Mouse (Mus musculus) limb, embryonic 13.5 days (tissue): ENCODE measurements at regions not wholly inside any gene's neighbourhood (a gene's known extent, or its start where the extent isn't known, plus 50 kb on each side); places are given as distances from the start of the nearest gene placed in this dataset.

Experiments
- ATAC-seq: fragments of 200-750 bp; cut with Nextera tagmentation; 2 replicates; pipeline ENCODE4 v1.8.0; 2017; ENCODE audit warnings: low read depth, moderate number of reproducible peaks, moderate TSS enrichment; ENCODE audit not compliant: low FRiP score
- H3K27ac ChIP-seq: fragments of 300-500 bp; sonication (generic); 2 replicates; pipeline ENCODE4 v1.5.1; 2015; ENCODE audit warnings: inconsistent platforms, mild to moderate bottlenecking, moderate library complexity
- H3K27me3 ChIP-seq: fragments of 300-500 bp; sonication (generic); 2 replicates; pipeline ENCODE4 v1.6.1; 2015; ENCODE audit warnings: mild to moderate bottlenecking, inconsistent platforms
- H3K36me3 ChIP-seq: fragments of 300-500 bp; sonication (generic); 2 replicates; pipeline ENCODE4 v1.6.1; 2015; ENCODE audit warnings: inconsistent platforms, mild to moderate bottlenecking, moderate library complexity
- H3K4me1 ChIP-seq: fragments of 300-500 bp; sonication (generic); 2 replicates; pipeline ENCODE4 v1.6.1; 2015; ENCODE audit warnings: inconsistent platforms
- H3K4me2 ChIP-seq: fragments of 300-500 bp; sonication (generic); replicated peaks from 2 replicates; pipeline ENCODE4 v1.6.1; 2015; ENCODE audit warnings: inconsistent platforms, mild to moderate bottlenecking, moderate library complexity
- H3K4me3 ChIP-seq: fragments of 300-500 bp; sonication (generic); 2 replicates; pipeline ENCODE4 v1.5.1; 2015; ENCODE audit warnings: moderate library complexity, mild to moderate bottlenecking, inconsistent platforms
- H3K9ac ChIP-seq: fragments of 300-500 bp; sonication (generic); 2 replicates; pipeline ENCODE4 v1.6.1; 2015; ENCODE audit warnings: mild to moderate bottlenecking, inconsistent platforms
- H3K9me3 ChIP-seq: fragments of 300-500 bp; sonication (generic); 2 replicates; pipeline ENCODE4 v1.6.1; 2016; ENCODE audit warnings: inconsistent platforms
- WGBS: fragments of 180-500 bp; shearing (Covaris S2); methylation state at CpG from one replicate; pipeline ENCODE4 v1.1.7; 2015; 5-methylcytosine and 5-hydroxymethylcytosine counted together

GRCm38 (mm10) chr13:112058771-112059170 lies 229.5 kb upstream of the Ankrd55 start:
- Histone ChIP-seq H3K36me3 (no peaks in the 10 kb centered on the region), H3K27ac (no peak overlapping the region), H3K4me1 (peaks cover 14% of the 10 kb centered on the region), H3K4me2 (no peak overlapping the region), H3K4me3 (no peak overlapping the region), H3K9ac (no peak overlapping the region), H3K9me3 (no peaks in the 10 kb centered on the region), H3K27me3 (no peaks in the 10 kb centered on the region)
- no peak for ATAC-seq
- WGBS, result 78% methylated on average over 6 of the region's 6 CpGs

GRCm38 (mm10) chr13:112062024-112062423 lies 226.2 kb upstream of the Ankrd55 start:
- no peak for ATAC-seq
- Histone ChIP-seq H3K9ac (no peak overlapping the region), H3K4me3 (no peak overlapping the region), H3K4me2 (no peak overlapping the region), H3K27ac (no peak overlapping the region), H3K4me1 (peaks cover 39% of the 10 kb centered on the region), H3K27me3 (no peaks in the 10 kb centered on the region), H3K36me3 (no peaks in the 10 kb centered on the region), H3K9me3 (no peaks in the 10 kb centered on the region)
- 87% methylated on average over 8 of the region's 8 CpGs for WGBS

GRCm38 (mm10) chr13:112063409-112064111 lies 224.7 kb upstream of the Ankrd55 start:
- no peak overlapping the region for H3K4me3 ChIP-seq
- no peaks in the 10 kb centered on the region for H3K27me3 ChIP-seq
- peaks cover 45% of the 10 kb centered on the region for H3K4me1 ChIP-seq
- peak overlapping the region; percentile 21; the same call in 1 of the 2 replicates for H3K4me2 ChIP-seq
- no peaks in the 10 kb centered on the region for H3K9me3 ChIP-seq
- 23% methylated on average over 11 of the region's 11 CpGs for WGBS
- no peak overlapping the region for H3K9ac ChIP-seq
- ATAC-seq, result peak; percentile 66
- H3K27ac ChIP-seq, result peak overlapping the region; percentile 70
- H3K36me3 ChIP-seq, result no peaks in the 10 kb centered on the region

GRCm38 (mm10) chr13:112064681-112065080 lies 223.6 kb upstream of the Ankrd55 start:
- no peak overlapping the region for H3K4me2 ChIP-seq
- H3K36me3 ChIP-seq, result no peaks in the 10 kb centered on the region
- no peak overlapping the region for H3K27ac ChIP-seq
- 65% methylated on average over 10 of the region's 10 CpGs for WGBS
- H3K4me1 ChIP-seq, result peaks cover 42% of the 10 kb centered on the region
- H3K27me3 ChIP-seq, result no peaks in the 10 kb centered on the region
- H3K9me3 ChIP-seq, result no peaks in the 10 kb centered on the region
- ATAC-seq, result no peak
- no peak overlapping the region for H3K9ac ChIP-seq
- no peak overlapping the region for H3K4me3 ChIP-seq

GRCm38 (mm10) chr13:112067066-112067847 lies 221.0 kb upstream of the Ankrd55 start:
- no peaks in the 10 kb centered on the region for H3K27me3 ChIP-seq
- no peak overlapping the region for H3K4me2 ChIP-seq
- WGBS, result 67% methylated on average over 20 of the region's 20 CpGs
- peaks cover 42% of the 10 kb centered on the region for H3K4me1 ChIP-seq
- H3K4me3 ChIP-seq, result no peak overlapping the region
- H3K27ac ChIP-seq, result no peak overlapping the region
- H3K9me3 ChIP-seq, result no peaks in the 10 kb centered on the region
- no peak overlapping the region for H3K9ac ChIP-seq
- H3K36me3 ChIP-seq, result no peaks in the 10 kb centered on the region
- ATAC-seq, result no peak

- no peak overlapping the region for H3K27ac ChIP-seq
- no peak overlapping the region for H3K4me3 ChIP-seq
- ATAC-seq, result no peak
- no peak overlapping the region for H3K4me2 ChIP-seq
- no peaks in the 10 kb centered on the region for H3K36me3 ChIP-seq
- H3K9ac ChIP-seq, result no peak overlapping the region
- WGBS, result 85% methylated on average over 4 of the region's 4 CpGs
- H3K27me3 ChIP-seq, result no peaks in the 10 kb centered on the region
- H3K4me1 ChIP-seq, result peaks cover 17% of the 10 kb centered on the region
- H3K9me3 ChIP-seq, result no peaks in the 10 kb centered on the region
Observed at GRCm38 (mm10) chr13:112070757-112071156, 217.5 kb upstream of the Ankrd55 start.

- no peak overlapping the region for H3K9ac ChIP-seq
- H3K27me3 ChIP-seq, result no peaks in the 10 kb centered on the region
- 84% methylated on average over 10 of the region's 10 CpGs for WGBS
- no peak overlapping the region for H3K27ac ChIP-seq
- H3K9me3 ChIP-seq, result no peaks in the 10 kb centered on the region
- H3K4me3 ChIP-seq, result no peak overlapping the region
- ATAC-seq, result no peak
- peaks cover 13% of the 10 kb centered on the region for H3K4me1 ChIP-seq
- H3K36me3 ChIP-seq, result no peaks in the 10 kb centered on the region
- H3K4me2 ChIP-seq, result no peak overlapping the region
Observed at GRCm38 (mm10) chr13:112071209-112071955, 216.9 kb upstream of the Ankrd55 start.

GRCm38 (mm10) chr13:112071956-112072314 lies 216.3 kb upstream of the Ankrd55 start:
- WGBS, result 79% methylated on average over 3 of the region's 3 CpGs
- Histone ChIP-seq H3K36me3 (no peaks in the 10 kb centered on the region), H3K4me2 (no peak overlapping the region), H3K4me3 (no peak overlapping the region), H3K4me1 (peaks cover 7% of the 10 kb centered on the region), H3K27ac (no peak overlapping the region), H3K27me3 (no peaks in the 10 kb centered on the region), H3K9ac (no peak overlapping the region), H3K9me3 (no peaks in the 10 kb centered on the region)
- no peak for ATAC-seq

GRCm38 (mm10) chr13:112073519-112074406 lies 214.5 kb upstream of the Ankrd55 start:
- H3K36me3 ChIP-seq, result no peaks in the 10 kb centered on the region
- no peak overlapping the region for H3K27ac ChIP-seq
- H3K9ac ChIP-seq, result no peak overlapping the region
- H3K4me3 ChIP-seq, result no peak overlapping the region
- no peak overlapping the region for H3K4me2 ChIP-seq
- no peaks in the 10 kb centered on the region for H3K4me1 ChIP-seq
- H3K9me3 ChIP-seq, result no peaks in the 10 kb centered on the region
- WGBS, result 85% methylated on average over 6 of the region's 6 CpGs
- no peak for ATAC-seq
- H3K27me3 ChIP-seq, result no peaks in the 10 kb centered on the region

GRCm38 (mm10) chr13:112075847-112076479 lies 212.3 kb upstream of the Ankrd55 start:
- Histone ChIP-seq H3K27ac (no peak overlapping the region), H3K9ac (no peak overlapping the region), H3K36me3 (no peaks in the 10 kb centered on the region), H3K9me3 (no peaks in the 10 kb centered on the region), H3K4me2 (no peak overlapping the region), H3K4me3 (no peak overlapping the region), H3K4me1 (no peaks in the 10 kb centered on the region), H3K27me3 (no peaks in the 10 kb centered on the region)
- 59% methylated on average over 5 of the region's 5 CpGs for WGBS
- no peak for ATAC-seq

- ATAC-seq, result no peak
- Histone ChIP-seq H3K27me3 (no peaks in the 10 kb centered on the region), H3K27ac (no peak overlapping the region), H3K4me1 (no peaks in the 10 kb centered on the region), H3K4me3 (no peak overlapping the region), H3K9ac (no peak overlapping the region), H3K9me3 (no peaks in the 10 kb centered on the region), H3K4me2 (no peak overlapping the region), H3K36me3 (no peaks in the 10 kb centered on the region)
- WGBS, result 90% methylated on average over 5 of the region's 5 CpGs
Observed at GRCm38 (mm10) chr13:112078088-112078487, 210.2 kb upstream of the Ankrd55 start.
